Mouse (Mus musculus) heart, adult 2 months (tissue): ENCODE results near the gene Psmb2. TPM values are rescaled to one million over a fixed set of nuclear protein-coding genes. Genes with fewer than 3 reads are reported as not detected.
A peak's percentile ranks its signal among the peaks of the same experiment; 100 is the strongest.

Experiments used
- DNase-seq, 2 experiments: peaks; one replicate each; pipeline ENCODE4 v3.0.0; 2021
- H3K27ac ChIP-seq: fragments of 200-600 bp; 2 replicates; pipeline ENCODE4 v1.8.1; 2022
- H3K27me3 ChIP-seq: fragments of 200-500 bp; 2 replicates; pipeline ENCODE4 v1.6.1; 2012; ENCODE audit warnings: mild to moderate bottlenecking, low read length, inconsistent platforms, mixed read lengths; ENCODE audit not compliant: control insufficient read depth, insufficient read depth
- H3K36me3 ChIP-seq: fragments of 200-500 bp; 2 replicates; pipeline ENCODE4 v1.6.1; 2012; ENCODE audit warnings: low read length, inconsistent platforms; ENCODE audit not compliant: control insufficient read depth, insufficient read depth
- H3K4me1 ChIP-seq: fragments of 200-500 bp; 2 replicates; pipeline ENCODE4 v1.6.1; 2011; ENCODE audit warnings: low read length; ENCODE audit not compliant: control insufficient read depth, insufficient read depth
- H3K4me3 ChIP-seq: fragments of 200-600 bp; 2 replicates; pipeline ENCODE4 v1.8.1; 2022
- H3K79me2 ChIP-seq: fragments of 200-500 bp; replicated peaks from 2 replicates; pipeline ENCODE4 v1.6.1; 2012; ENCODE audit warnings: mild to moderate bottlenecking, inconsistent platforms, low read length, moderate library complexity, mixed read lengths; ENCODE audit not compliant: control insufficient read depth, insufficient read depth
- H3K9ac ChIP-seq: fragments of 200-500 bp; 2 replicates; pipeline ENCODE4 v1.6.1; 2012; ENCODE audit warnings: low read depth, mild to moderate bottlenecking, control low read depth, inconsistent platforms, low read length, mixed read lengths
- CTCF ChIP-seq: fragments of 200-600 bp; IDR thresholded peaks from 2 replicates; pipeline ENCODE4 v1.8.1; 2022; ENCODE audit warnings: antibody characterized with exemption, mild to moderate bottlenecking, moderate library complexity
- EP300 ChIP-seq: fragments of 200-500 bp; IDR thresholded peaks from 2 replicates; pipeline ENCODE4 v1.6.1; 2011; ENCODE audit warnings: low read depth, low read length, control low read depth; ENCODE audit not compliant: insufficient read depth
- POLR2A ChIP-seq: fragments of 200-500 bp; IDR thresholded peaks from 2 replicates; pipeline ENCODE4 v1.6.1; 2011; ENCODE audit warnings: mild to moderate bottlenecking, low read depth, low read length, control low read depth; ENCODE audit not compliant: insufficient read depth
- WGBS: fragments of 180-500 bp; shearing (Covaris S2); methylation state at CpG from one replicate; pipeline ENCODE4 v1.1.7; 2018; 5-methylcytosine and 5-hydroxymethylcytosine counted together
- intact Hi-C: fragments of 180-260 bp; cut with DNase I; formaldehyde crosslinking; loops from one replicate; pipeline ENCODE4 v1.15.1; 2025
- polyA plus RNA-seq: library from polyadenylated mRNA; depleted of rRNA; stranded (reverse); fragments of >200 nt; gene quantifications from 2 replicates; pipeline ENCODE4 v1.2.3, GENCODE M21; 2012
- total RNA-seq, 2 experiments: library from RNA; stranded (reverse); gene quantifications; 2 replicates each; pipeline ENCODE4 v1.2.3; 2021

Psmb2 gene
- total and polyA plus RNA-seq, 3 experiments = 108 to 215 (median 129) TPM

DNA sequence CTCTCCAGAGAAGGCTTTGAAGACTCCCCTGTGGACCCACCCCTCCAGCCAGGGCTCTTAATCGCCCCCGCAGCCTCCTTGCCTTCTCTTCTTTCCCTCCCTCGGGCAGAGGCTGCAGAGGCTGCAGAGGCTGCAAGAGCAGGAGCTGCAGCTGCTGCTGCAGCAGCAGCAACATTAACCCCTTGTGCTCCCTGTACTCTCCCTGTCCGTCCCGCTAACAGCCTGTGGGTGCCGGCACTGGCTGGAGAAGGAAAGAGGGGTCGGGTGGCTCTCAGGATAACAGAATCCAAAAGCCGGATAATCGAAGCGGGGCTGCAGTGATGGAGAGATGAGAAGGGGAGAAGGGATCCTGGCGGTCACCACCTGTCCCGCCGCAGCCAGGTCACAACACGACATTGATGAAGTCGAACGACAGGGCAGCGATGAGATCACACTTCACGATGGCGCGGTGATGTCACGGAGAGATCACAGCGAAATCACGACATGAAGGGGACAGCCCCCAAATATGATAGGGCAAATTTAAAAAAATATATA lies 75.2 kb downstream of the Psmb2 start:
- H3K4me3 ChIP-seq = peak overlapping the region; percentile 88
- H3K27me3 ChIP-seq = no peaks in the 10 kb centered on the region
- under 1% methylated on average over 23 of the region's 23 CpGs for whole genome bisulfite sequencing
- no peaks in the 10 kb centered on the region for H3K36me3 ChIP-seq
- TF ChIP-seq POLR2A = no peak
- TF ChIP-seq CTCF = no peak
- TF ChIP-seq EP300 = no peak
- no peaks in the 10 kb centered on the region for H3K79me2 ChIP-seq
- peak overlapping the region; percentile 95 for H3K27ac ChIP-seq
- peak in 1 of 2 experiments; percentile 30 for DNase-seq
- peaks cover 6% of the 10 kb centered on the region for H3K4me1 ChIP-seq
- H3K9ac ChIP-seq = peak overlapping the region; percentile 78
- intact Hi-C loops = loop anchor here (5.0 to 10.0 kb wide), 2 partner anchors 75 to 212 kb away; partner anchors contain the start of genes Psmb2 and Zmym4

GRCm38 (mm10) chr4:126753268-126754230 lies 76.1 kb downstream of the Psmb2 start, which contains the start of the genes Ncdn and AU040320:
Gene Ncdn (minus strand): TSS chr4:126753438.
Gene AU040320 (plus strand): TSS chr4:126753544.
- under 1% methylated on average over 71 of the region's 71 CpGs for WGBS
- H3K79me2 ChIP-seq = no peaks in the 10 kb centered on the region
- H3K27ac ChIP-seq = peak within 1 kb of the TSS; percentile 95
- peaks cover 6% of the 10 kb centered on the region for H3K4me1 ChIP-seq
- TF ChIP-seq POLR2A = peak; percentile 77
- TF ChIP-seq CTCF = peak; percentile 24; the same call in 1 of the 2 replicates
- TF ChIP-seq EP300 = no peak
- intact Hi-C loops = loop anchor here (5.0 to 10.0 kb wide), 2 partner anchors 76 to 211 kb away; partner anchors contain the start of genes Psmb2 and Zmym4
- peak within 1 kb of the TSS; percentile 88 for H3K4me3 ChIP-seq
- H3K27me3 ChIP-seq = no peaks in the 10 kb centered on the region
- peak; percentile 96 to 97 for DNase-seq
- H3K9ac ChIP-seq = peak within 1 kb of the TSS; percentile 91
- peaks cover 3% of the 10 kb centered on the region for H3K36me3 ChIP-seq

GRCm38 (mm10) chr4:126754231-126754611 lies 76.8 kb downstream of the Psmb2 start:
- no peak for DNase-seq
- Histone ChIP-seq H3K27me3 (no peaks in the 10 kb centered on the region), H3K4me3 (peak overlapping the region; percentile 88), H3K79me2 (no peaks in the 10 kb centered on the region), H3K27ac (peak overlapping the region; percentile 95), H3K36me3 (peaks cover 3% of the 10 kb centered on the region), H3K4me1 (peaks cover 6% of the 10 kb centered on the region), H3K9ac (peak overlapping the region; percentile 91)
- no peak for TF ChIP-seq POLR2A
- TF ChIP-seq CTCF = no peak
- TF ChIP-seq EP300 = no peak
- intact Hi-C loops = loop anchor here (5.0 to 10.0 kb wide), 2 partner anchors 77 to 211 kb away; partner anchors contain the start of genes Psmb2 and Zmym4
- 2% methylated on average over 12 of the region's 12 CpGs for WGBS

DNA sequence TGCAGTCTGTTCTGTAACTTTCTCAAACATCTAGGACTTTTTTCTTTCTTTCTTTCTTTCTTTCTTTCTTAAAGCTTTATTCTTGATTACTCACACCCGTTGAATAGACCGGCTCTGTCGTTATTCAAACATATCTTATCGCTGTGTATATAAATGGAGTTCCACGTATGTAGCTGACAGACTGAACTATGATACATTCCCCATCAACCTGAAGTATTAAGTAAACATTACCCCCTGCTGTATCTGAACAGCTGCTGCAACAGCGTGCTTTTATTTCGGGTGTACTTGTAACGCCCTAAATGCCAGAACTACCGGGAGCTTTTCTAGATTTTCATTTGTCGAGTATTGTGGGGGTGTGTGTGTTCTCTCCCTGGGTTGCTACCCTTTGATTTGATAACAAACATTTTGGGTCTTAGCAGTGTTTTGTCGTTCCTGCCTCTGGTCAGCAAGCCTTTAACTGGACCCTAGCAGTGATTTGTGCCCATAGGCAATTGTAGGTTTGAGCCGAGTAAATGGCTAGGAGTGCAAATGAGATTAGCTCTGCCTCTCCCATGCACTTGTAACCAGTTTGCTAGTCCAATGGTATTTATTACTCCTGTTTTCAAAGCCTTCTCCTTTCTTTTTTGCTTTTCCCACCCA lies 77.4 kb downstream of the Psmb2 start:
- Histone ChIP-seq H3K4me1 (peaks cover 4% of the 10 kb centered on the region), H3K79me2 (no peaks in the 10 kb centered on the region), H3K27ac (no peak overlapping the region), H3K27me3 (no peaks in the 10 kb centered on the region), H3K4me3 (no peak overlapping the region; the same call in 1 of the 2 replicates), H3K9ac (no peak overlapping the region), H3K36me3 (peaks cover 3% of the 10 kb centered on the region)
- intact Hi-C loops = loop anchor here (5.0 to 10.0 kb wide), 2 partner anchors 78 to 210 kb away; partner anchors contain the start of genes Psmb2 and Zmym4
- DNase-seq = no peak
- TF ChIP-seq EP300 (no peak), POLR2A (no peak), CTCF (no peak)
- WGBS = 52% methylated on average over 12 of the region's 12 CpGs

DNA sequence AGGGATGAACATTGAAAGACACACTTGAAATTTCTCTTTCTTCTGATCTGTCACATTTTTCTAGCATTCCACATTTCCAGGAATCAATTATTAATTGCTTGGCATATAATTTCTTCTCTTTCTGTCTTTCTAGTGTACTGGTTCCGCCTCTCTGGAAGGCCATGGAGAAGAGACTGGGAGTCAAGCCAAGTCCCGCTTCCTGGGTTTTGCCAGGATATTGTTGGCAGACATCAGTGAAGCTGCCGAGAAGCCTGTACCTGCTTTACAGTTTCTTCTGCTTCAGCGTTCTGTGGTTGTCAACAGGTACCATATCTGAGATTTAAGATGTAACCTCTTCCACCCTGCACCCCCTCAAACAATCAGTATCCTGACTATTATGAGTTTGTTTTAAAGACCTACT lies 79.3 kb downstream of the Psmb2 start:
- TF ChIP-seq EP300 = no peak
- TF ChIP-seq POLR2A = no peak
- no peak for TF ChIP-seq CTCF

More for the DNA sequence above, 79.3 kb downstream of the Psmb2 start:
- 20% methylated on average over 4 of the region's 4 CpGs for WGBS
- no peaks in the 10 kb centered on the region for H3K27me3 ChIP-seq
- intact Hi-C loops = loop anchor here (10.0 kb wide), 1 partner anchor 208 kb away; the partner anchor contains the start of gene Zmym4
- no peaks in the 10 kb centered on the region for H3K79me2 ChIP-seq
- H3K4me1 ChIP-seq = peaks cover 4% of the 10 kb centered on the region
- peaks cover 3% of the 10 kb centered on the region for H3K36me3 ChIP-seq
- H3K4me3 ChIP-seq = no peak overlapping the region
- H3K27ac ChIP-seq = no peak overlapping the region
- H3K9ac ChIP-seq = no peak overlapping the region
- peak in 1 of 2 experiments; percentile 43 for DNase-seq
